Mouse (Mus musculus) brain, embryonic 18.5 days (tissue): ENCODE measurements around the gene Mcrip1.

ENCODE experiments used
- DNase-seq: peaks from one replicate; pipeline ENCODE4 v3.0.0-alpha.2; 2012; ENCODE audit warnings: low read depth, low spot score

The Mcrip1 gene

DNA sequence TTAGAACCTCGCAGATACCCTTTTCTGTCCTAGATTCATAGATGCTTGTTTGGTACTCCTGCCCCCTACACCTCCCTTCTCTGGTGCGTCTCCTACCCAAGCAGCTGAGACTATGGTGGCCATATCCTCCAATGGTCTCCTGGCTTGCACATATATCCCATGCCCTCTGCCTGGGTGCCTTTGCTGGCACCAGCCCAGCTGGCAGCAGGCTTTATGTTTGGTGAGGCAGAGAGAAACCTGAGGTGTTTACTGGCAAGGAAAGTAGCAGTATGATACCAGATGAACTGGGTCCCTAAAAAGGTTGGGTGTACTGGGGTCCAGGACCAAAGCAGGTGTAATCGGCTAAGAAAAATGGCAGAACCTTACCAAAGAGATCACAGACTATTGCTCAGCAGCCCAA, 3.6 kb downstream of the Mcrip1 start:
- no peak for DNase-seq

DNA sequence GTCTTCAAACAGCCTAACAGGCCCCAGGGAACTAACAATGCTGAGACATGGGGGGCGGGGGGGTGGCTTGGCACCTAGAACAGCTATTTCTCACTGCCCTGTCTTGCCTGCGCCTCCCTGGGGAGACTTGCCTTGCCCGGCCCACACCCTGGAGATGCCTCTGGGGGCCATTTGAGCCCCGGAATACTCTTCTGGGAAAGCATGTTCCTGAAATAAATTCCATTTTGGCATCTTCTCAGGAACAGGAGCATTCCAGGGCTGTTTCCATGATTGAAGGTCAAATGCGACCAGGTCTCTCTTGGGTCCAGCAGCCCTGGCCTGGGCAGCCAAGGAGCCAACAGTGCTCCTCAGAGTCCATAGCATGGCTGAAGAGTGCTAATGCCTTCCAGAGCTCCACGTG, 7.2 kb downstream of the Mcrip1 start:
- no peak for DNase-seq

DNA sequence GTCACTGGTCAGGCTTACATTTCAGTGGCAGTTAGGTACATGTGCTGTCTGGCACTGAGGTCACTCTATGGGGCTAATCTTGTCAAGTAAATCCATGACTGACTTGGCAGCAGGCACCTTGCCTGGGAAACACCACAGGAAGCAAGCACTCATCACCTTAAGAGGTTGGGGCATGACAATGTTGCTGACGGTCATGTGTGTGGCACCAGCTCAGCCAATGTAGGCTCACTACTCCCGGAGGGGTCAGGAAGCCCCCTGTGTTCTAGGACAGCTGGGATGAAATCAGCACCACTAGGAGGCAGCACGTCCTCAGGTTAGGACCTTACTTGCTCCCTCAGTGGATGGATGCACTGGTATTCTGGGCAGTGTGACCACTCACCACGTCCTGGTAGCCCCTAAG, 7.6 kb downstream of the Mcrip1 start:
- no peak for DNase-seq

DNA sequence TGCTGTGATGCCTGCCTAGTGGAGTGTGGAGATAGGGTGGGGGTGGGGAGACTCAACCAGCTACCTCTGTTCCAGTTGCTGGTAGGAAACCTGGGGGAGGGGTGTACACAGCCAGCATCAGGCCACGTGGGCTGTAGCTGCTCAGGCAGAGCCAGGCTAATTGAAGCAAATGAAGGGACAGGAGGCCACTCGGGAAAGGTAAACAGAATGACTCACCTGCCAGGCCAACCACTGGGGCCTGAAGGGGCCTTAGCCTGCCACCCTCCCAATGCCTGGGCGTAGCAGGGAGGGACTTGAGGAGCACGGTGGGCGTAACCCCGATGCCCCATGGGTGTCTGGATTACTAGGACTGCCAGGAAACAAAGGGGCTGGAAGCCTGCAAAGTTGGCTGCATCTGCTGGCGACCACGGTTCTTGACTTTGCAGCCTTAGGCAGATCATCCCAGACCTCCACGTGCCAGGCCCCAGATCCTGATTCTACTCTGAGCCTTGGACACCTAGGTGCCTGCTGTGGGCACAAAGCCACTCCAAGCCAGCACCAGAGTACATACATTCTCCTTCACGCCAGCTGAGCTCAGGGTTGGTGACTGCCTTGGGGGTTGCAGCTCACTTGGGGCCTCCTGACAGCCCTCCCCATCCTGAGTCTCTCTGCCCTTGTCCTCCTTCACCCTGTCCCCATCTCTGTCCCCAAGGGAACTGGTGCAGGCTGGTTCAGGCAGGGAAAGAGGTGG, 10.1 kb downstream of the Mcrip1 start:
- no peak for DNase-seq

DNA sequence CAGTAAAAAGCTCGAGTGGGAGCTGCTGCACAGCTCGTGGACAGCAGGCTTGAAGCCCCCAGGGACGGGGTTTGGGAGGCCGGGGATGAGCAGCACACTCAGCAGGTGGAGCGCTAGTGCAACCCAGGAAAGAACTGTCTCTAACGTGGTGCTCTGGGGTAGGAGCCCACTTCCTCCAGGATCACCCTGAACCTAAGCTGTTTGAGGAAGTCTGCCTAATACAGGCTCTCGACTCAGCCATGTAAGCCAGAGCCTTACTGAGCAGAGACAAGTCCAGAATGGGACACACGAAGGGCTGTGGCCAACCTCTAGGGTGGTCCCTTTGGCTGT, 10.6 kb downstream of the Mcrip1 start:
- DNase-seq: no peak

DNA sequence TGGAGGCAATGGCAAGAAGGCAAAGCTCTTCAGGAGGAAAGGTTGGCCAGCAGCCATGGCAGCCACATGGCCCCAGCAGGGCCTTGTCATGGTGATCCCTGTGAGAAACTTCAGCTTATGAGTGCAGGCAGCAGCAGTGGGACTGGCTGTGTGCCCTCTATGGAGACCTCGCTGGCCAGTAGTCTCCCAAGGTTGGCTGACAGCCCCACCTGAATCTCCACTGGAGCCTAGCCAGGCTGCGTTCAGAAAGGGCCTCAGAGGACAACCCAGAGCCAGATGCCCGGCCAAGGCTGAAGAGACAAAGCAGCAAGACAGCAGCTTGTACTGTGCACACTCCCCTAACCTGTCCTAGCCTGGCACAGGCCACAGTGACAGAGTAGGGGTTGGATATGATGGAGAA, 11.0 kb downstream of the Mcrip1 start:
- DNase-seq: no peak

DNA sequence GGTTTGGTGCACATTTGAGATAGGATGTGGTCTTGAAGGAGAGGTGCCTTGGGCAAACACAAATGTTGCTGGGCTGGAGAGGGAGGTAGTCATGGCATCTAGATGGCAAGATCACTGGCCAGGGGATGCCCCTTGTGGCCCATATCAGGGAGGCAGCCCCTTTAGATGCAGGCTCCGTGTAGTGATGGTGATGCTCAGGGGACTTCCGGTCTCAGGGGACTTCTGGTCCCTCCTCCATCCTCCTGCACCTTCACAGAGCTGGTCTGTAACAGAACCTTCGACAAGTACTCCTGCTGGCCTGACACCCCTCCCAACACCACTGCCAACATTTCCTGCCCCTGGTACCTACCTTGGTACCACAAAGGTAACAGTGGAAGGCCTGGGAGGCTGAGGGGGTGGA, 13.7 kb downstream of the Mcrip1 start:
- DNase-seq: no peak

DNA sequence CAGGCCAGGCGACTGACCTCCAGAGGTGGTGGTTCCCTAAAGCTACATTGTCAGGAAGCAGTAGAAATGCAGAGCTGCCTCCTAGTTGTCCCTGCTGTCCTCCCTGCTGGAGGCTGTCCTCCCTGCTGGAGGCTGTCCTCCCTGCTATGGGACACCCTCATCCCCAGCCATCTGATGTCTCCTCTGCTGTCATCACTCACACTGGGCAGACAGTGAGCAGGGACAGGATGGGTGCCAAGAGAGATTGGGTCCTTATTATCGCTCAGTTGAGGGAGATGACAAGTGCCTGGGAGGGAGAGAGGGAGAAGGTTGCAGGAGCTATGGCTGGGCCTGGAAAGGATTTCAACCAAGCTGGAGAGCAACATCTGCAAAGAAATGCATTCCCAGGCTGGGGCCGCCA, 14.4 kb downstream of the Mcrip1 start:
- DNase-seq: no peak

DNA sequence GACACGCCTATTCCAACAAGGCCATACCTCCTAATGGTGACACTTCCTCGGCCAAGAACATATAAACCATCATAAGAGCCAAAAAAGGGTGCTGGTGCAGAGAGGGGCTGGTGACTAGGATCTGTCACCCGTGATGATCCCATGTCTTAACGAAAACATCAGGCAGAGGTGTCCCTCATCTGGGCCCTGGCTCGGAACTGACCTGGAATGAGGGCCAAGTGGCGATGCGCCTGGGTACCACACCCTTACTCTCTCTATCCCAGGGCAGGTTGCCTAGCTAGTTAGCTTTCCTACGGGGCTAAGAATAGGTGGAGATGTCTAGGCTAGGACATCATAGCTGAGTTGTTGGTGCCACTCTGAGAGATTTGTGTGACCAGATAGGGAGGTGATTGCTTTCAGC, 15.4 kb downstream of the Mcrip1 start:
- DNase-seq: no peak

DNA sequence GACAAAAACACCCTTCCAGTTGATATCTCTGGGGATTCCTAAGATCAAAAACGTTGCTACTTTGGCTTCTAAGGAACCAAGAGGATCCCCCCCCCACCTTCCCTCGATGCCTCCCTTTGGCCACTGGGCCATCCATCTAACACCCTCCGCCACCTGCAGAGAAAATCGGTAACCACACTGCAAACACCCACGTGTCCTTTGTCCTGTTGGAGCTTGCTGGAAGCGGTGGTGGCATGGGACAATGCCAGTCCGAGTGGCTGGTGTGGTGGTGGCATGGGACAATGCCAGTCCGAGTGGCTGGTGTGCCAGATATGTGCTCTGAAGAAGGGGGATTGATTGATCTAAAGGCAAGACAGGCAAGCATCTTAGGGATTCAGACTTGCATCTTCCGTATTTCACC, 17.9 kb downstream of the Mcrip1 start:
- no peak for DNase-seq

DNA sequence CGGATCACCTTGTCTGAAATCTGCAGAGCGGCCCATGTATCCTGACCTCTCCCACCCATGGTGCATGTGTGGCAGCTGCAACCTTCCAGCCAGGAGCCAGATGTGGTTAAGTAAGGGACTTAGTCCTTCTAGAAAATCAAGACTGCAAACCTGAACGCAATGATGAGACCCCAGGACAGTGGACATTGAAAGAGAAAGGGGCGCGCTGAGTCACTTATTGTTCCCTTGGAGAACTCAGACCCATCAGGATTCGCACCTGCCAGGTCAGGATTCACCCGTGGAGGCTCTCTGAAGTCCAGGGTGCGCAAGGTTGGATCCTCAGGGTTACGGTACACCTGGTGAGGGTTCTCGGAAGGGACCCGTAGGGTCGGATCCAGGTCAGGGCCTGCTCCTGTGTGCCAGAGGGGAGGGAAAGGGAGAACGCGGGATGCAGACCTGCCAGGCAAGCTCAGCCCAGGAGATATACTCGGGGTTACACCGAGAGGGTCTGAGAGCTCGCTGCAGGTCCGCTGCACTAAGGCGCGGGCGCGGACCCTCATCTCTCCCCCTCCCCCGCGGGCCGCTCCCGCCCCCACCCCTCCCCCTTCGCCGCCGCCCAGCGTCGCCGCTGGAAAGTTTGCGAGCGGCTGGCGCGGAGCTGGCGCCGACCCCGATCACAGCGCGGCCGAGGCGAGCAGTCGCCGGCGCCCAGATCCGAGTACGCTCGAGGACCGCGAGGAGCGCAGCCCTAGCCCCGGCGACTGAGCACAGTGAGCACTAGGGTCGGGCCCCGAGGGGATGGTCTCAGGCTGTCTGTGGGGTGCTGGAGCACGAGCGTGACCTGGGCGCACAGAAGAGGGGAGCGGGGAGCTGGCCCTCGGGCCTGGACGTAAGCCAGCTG, 19.2 kb downstream of the Mcrip1 start, which contains the start of gene Gcgr:
Gcgr (plus strand) TSS at position 615 of the 880 bp plus-strand sequence.
- DNase-seq: no peak

DNA sequence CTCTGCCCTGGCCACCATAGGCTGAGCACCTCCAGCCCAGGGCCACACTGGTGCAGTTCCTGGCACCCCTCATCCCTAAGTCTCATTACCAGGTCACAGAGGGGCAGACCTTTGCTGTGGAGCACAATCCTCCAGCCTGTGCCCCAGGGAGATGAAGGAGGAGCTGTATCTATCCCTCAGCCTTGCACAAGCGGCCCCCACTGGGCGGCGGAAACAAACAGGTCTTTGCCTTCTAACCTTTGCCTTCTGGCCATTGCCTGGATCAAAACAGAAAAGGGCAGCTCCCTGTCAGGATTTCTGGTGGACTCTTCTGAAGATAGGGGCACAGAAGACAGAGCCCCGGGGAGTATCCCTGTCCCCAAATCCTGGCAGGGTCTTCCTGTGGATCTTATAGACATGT, 20.6 kb downstream of the Mcrip1 start:
- DNase-seq: no peak

DNA sequence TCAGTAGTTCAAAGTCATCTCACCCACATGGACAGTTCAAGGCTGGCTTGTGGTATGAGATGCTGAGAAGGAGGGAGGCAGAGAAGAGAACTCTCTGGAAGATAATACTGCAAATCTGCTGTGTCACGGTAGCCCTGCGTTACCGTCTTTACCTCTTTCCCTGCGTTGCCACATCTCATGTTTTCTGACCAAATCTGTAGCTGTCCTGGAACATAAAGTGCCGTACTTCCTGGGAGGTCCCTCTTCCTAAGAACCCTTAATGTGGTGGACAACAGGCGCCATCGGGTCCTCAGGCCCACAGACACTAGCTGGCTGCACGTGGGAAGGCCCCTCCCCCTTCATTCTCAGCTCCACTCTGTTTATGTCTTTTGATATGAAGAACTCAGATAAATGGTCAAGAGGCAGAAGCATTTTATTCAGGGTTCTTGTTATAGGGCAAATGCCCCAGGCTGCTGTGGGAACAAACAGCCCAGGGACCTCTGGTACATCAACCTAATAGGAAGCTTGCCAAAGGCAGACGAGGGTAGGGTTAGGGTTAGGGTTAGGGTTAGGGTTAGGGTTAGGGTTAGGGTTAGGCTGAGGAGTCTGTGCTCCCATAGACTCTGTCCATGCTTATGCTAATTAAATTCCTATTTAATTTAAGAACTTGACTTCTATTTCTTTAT, 21.7 kb downstream of the Mcrip1 start:
- DNase-seq: no peak

DNA sequence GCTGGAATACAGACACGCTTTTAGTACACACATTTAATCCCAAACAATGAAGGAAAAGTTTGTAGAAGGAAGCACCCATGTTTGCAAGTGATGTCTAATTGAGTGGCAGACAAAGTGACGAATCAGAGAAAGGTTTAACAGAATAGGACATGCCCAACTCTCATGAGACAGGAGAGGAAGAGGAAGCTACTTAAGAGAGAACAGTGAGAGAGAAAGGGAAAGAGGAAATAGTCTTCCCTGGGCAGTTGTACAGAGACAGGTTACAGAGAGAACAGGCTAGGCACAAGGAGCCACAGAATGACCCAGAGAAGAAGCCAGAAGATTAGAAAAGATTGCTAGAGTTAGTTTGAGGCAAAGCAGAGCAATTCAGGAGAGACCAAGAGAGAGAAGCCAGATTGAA, 23.6 kb downstream of the Mcrip1 start:
- no peak for DNase-seq

DNA sequence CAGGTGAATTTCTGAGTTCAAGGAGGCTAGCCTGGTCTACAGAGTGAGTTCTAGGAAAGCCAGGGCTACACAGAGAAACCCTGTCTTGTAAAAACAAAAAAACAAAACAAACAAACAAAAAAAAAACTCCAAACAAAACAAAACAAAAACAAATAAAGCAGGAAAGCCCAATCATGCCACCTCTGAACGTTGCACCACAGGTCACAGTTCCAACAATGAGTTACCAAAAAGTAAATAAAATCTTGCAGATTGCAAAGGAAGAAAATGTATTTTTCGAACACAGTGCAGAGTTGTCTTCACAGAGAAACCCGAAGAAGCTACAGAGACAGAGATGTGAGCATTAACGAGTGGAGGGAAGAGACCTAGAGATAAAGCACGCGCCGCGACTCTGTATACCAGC, 26.9 kb downstream of the Mcrip1 start:
- no peak for DNase-seq

DNA sequence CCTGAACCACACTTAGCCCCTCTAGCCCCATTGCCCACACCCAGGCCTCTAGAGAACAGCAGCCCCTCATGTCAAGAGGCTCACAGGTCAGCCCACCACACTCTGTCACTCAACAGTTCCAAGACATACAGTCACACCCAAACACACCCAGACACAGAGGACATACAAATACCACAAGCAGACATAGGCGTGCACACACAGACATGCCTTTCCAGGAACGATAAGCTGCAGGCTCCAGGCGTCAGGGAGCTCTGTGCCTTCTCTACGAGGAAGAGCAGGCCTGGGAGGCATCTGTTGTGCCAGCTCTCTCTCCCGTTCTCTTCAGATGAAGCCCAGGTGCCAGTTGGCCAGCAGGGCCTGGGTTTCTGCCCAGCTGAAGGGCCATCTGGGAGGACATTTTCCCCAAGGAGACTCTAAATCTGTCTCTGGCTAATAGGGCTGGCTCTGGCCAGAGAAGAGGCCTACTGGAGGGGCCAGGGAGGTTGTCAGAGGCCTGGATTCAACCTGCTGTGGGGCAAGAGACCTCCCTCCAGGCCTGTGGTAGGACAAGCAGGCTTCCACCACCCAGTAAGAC, 28.5 kb downstream of the Mcrip1 start:
- DNase-seq: no peak

DNA sequence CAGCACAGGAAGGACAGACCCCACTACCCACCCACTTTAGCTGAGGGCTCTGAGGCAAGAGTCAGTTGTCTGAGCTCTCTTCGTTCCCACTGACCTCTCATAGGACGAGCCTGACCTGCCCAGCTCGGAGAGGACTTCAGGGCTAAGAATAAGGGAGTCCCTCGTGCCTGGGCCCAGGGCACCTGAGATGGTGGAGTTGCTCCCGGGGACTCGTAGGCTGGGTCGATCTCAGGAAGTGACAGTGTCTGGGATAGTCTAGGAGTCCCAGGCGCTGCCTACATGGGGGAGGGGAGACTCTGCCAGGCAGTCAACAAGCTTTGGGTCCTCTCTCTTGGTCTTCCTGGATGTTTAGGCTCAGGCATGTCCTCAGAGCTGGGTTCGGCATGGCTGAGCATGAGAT, 29.0 kb downstream of the Mcrip1 start:
- DNase-seq: no peak

DNA sequence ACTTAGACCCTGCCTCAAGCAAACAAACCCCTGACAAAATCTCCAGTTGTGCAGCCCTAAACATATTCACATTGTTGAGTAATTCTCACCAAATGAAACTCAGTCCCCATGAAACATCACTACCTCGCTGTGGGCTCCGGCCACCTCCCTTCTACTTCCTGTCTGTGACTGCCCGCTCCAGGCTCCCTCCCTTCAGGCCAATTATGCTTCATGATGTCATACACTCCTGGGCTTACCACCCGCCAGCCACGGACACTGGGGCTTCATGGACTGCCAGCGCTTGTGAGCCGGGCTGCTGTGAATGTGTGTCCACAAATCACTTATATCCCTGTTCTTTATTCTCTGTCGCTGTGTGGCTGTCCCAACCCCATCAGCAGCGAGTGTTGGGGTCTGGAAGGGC, 29.8 kb downstream of the Mcrip1 start:
- no peak for DNase-seq

DNA sequence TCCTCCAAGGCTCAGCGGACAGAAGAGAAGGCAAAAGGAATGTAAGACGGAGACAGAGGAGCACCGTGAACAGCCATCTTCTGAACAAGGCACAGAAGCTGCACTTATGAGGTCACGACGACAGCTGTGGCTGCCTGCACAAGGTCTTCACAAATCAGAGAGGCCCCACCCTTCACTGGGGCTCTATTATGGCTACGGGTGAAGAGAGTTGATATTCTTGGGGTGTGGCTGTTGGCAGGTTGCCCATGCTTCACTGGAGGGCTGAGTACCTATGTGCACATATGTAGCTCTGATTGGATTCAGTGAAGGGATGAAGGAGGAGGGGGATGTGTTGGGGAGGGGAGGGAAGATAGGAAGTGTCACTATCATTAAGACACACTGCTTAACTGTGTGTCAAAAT, 31.0 kb downstream of the Mcrip1 start:
- DNase-seq: no peak

DNA sequence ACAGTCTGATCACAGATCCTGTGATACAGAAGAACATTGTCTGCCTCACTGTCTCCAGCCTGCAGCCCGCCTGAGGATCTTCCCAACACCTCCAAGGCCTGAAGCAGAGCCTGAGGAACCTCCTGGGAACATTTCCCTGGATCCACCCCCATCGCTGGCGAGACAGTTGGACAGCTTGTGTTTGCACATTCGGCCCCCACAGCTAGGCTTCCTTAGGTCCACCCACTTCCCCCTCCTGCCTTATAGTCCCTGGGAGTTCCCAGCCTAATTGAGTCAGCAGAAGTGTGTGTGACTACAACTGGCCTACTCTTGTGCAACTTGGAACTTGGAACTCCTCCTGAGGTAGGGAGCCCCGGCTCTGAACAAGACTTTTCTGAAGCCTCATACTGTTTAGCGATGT, 31.5 kb downstream of the Mcrip1 start:
- DNase-seq: no peak

DNA sequence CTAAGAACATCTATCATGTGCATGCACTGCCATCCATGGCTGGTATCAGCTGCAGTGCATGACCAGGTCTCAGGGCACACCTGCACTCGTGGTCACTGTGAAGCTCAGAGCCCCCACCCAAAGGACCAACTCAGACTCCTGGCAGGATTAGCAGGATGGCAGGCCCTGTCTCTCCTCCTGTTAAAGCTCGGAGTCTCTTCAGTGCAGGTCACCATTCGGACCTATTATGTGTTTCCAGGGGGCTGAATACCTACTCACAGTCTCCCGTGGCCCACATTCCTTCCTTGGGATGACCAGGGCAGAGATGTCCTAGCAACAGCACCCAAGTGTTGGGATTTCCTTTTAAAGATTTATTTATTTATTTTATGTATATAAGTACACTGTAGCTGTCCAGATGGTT, 32.4 kb downstream of the Mcrip1 start:
- no peak for DNase-seq

DNA sequence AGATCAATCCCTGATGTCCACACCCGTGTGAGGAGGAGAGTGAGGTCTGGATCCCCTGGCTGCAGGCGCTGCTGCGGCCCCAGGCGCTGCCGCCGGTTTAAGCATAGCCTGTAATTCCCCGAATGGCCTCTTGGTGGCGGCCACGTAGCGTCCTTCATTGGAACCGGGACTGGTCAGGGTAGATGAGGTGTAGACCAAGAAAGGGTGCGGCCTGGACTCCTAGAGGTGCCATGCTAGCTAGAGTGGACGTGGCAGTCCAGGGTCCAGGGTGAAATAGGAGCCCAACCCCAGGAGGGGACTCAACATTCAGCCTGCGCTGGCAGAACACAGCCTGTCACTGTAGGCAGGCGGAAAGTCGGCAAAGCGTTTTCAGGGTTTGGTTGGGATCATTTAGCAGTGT, 33.9 kb downstream of the Mcrip1 start:
- DNase-seq: no peak
